Mouse (Mus musculus): ENCODE measurements around the gene Svs4. TPM values are rescaled to one million over a fixed set of nuclear protein-coding genes. Genes with fewer than 3 reads are reported as not detected.
"Not testable (repeated sequence)": the region's sequence is repeated elsewhere in the genome, so short reads cannot be mapped to it uniquely, and the experiment has no call there.

Gene Svs4
- polyA plus RNA-seq (2014; fragmentation: Nextera tagmentation; extraction: Ambion mirVana): not detected in 2 replicates

DNA sequence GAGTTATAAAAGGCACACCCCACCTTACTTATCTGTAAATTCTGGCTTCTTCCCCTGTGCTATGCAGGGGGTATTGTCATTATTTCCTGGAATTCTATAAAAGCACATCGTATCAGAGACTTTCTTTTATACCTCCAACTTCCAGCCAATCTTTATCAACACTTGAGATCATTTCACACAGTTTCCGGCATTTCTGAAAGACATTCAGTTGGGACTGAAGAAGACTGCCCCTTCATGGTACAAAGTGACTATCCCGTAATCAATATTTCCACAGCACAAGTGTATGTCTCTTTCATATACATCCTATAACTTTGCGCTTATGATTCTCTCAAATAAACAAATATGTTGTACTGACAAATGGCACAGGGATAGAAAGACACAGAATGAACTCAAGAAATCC lies at the start of gene Svs4:
TSS of gene Svs4 (minus strand) at position 101 of the 400 bp plus-strand sequence.
- WGBS: 93% methylated on average over 4 of the region's 4 CpGs
- H3K27ac ChIP-seq (ENCODE audit: low read depth): no peak within 1 kb of the TSS

DNA sequence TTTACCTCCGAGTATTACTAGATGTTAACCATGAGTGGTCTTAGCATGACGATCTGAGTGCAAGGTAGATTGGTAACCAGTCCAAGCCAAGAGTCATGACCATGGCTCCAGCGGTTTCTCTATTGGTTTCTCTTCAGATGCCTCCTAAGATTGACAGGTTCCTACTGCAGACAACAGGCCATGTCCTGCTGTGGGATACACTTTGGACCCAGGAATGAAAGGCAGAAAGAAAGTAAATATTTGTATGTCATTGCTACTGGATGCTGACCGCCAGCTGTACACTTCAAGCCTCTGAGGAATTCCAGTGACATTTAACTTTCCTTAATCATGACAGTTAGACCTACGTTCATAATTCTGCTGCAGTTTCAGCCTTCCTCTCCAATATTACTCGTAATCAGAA lies 42.7 kb upstream of the Svs4 start:
- no peak overlapping the region for H3K27ac ChIP-seq (ENCODE audit: low read depth)
- DNase-seq (ENCODE audit: low spot score) (no peak), ATAC-seq (replicated peaks; ENCODE audit: low FRiP score, low TSS enrichment, low read depth) (no peak)
- H3K4me1 ChIP-seq (replicated peaks; ENCODE audit: control insufficient read depth, insufficient read depth, low read length): no peaks in the 10 kb centered on the region
- no peaks in the 10 kb centered on the region for H3K27me3 ChIP-seq (replicated peaks; ENCODE audit: control insufficient read depth, insufficient read depth, low read length)
- 81% methylated on average over 6 of the region's 6 CpGs for WGBS
- no peak overlapping the region for H3K4me2 ChIP-seq (ENCODE audit: low read length)
- no peak overlapping the region for H3K4me3 ChIP-seq (ENCODE audit: low read depth, low read length)
- no peak overlapping the region for H3K9ac ChIP-seq (ENCODE audit: low read length)
- no peaks in the 10 kb centered on the region for H3K9me3 ChIP-seq (ENCODE audit: control insufficient read depth, low read length)
- H3K36me3 ChIP-seq (ENCODE audit: control insufficient read depth, insufficient read depth, low read length): no peaks in the 10 kb centered on the region

More for the DNA sequence above, at the start of gene Svs4:
- Histone ChIP-seq H3K4me1 (replicated peaks; ENCODE audit: control insufficient read depth, insufficient read depth, low read length) (no peaks in the 10 kb centered on the region), H3K36me3 (ENCODE audit: control insufficient read depth, insufficient read depth, low read length) (no peaks in the 10 kb centered on the region), H3K27me3 (replicated peaks; ENCODE audit: control insufficient read depth, insufficient read depth, low read length) (no peaks in the 10 kb centered on the region), H3K4me3 (ENCODE audit: low read depth, low read length) (no peak within 1 kb of the TSS), H3K9ac (ENCODE audit: low read length) (no peak within 1 kb of the TSS), H3K9me3 (ENCODE audit: control insufficient read depth, low read length) (no peaks in the 10 kb centered on the region), H3K4me2 (ENCODE audit: low read length) (no peak within 1 kb of the TSS)
- ATAC-seq (replicated peaks; ENCODE audit: low FRiP score, low TSS enrichment, low read depth) (no peak), DNase-seq (ENCODE audit: low spot score) (no peak)

DNA sequence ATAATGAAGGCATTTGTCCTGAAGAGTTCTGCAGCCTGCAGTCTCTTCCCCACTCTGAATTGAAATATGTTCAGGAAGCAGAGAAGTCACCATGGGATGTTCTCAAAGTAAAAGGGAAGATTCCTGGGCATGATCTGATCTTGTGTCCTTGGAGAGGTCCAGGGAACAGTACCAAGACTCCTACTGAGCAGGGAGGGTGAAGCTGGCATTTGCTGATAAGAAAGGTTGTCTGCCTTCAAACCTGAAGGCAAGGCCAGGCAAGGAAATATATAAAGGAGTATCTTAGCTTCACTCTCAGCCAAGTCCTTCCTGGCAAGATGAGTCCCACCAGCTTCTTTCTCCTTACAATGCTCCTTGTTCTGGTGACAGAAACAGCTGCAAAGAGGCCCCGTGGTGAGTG lies 38.2 kb upstream of the Svs4 start, which contains the start of gene Svs6:
TSS of gene Svs6 (plus strand) at position 301 of the 400 bp plus-strand sequence.
- not testable (repeated sequence) for DNase-seq (ENCODE audit: low spot score); H3K9ac ChIP-seq (ENCODE audit: low read length); H3K27ac ChIP-seq (ENCODE audit: low read depth); ATAC-seq (replicated peaks; ENCODE audit: low FRiP score, low TSS enrichment, low read depth); H3K27me3 ChIP-seq (replicated peaks; ENCODE audit: control insufficient read depth, insufficient read depth, low read length); H3K4me3 ChIP-seq (ENCODE audit: low read depth, low read length); H3K4me1 ChIP-seq (replicated peaks; ENCODE audit: control insufficient read depth, insufficient read depth, low read length); H3K4me2 ChIP-seq (ENCODE audit: low read length); H3K36me3 ChIP-seq (ENCODE audit: control insufficient read depth, insufficient read depth, low read length); H3K9me3 ChIP-seq (ENCODE audit: control insufficient read depth, low read length)
- 83% methylated on average over 1 of the region's 1 CpGs for WGBS

- ATAC-seq (replicated peaks; ENCODE audit: low FRiP score, low TSS enrichment, low read depth); H3K36me3 ChIP-seq (ENCODE audit: control insufficient read depth, insufficient read depth, low read length); H3K27ac ChIP-seq (ENCODE audit: low read depth); H3K4me2 ChIP-seq (ENCODE audit: low read length); H3K4me1 ChIP-seq (replicated peaks; ENCODE audit: control insufficient read depth, insufficient read depth, low read length); H3K27me3 ChIP-seq (replicated peaks; ENCODE audit: control insufficient read depth, insufficient read depth, low read length); H3K4me3 ChIP-seq (ENCODE audit: low read depth, low read length); H3K9ac ChIP-seq (ENCODE audit: low read length); H3K9me3 ChIP-seq (ENCODE audit: control insufficient read depth, low read length); DNase-seq (ENCODE audit: low spot score): not testable (repeated sequence)
These were observed 37.2 kb upstream of the Svs4 start for GRCm38 (mm10) chr2:164315460-164315859.

GRCm38 (mm10) chr2:164312599-164312998 lies 34.3 kb upstream of the Svs4 start:
- WGBS: 85% methylated on average over 5 of the region's 5 CpGs
- Histone ChIP-seq H3K4me3 (ENCODE audit: low read depth, low read length) (no peak overlapping the region), H3K9ac (ENCODE audit: low read length) (no peak overlapping the region), H3K27ac (ENCODE audit: low read depth) (no peak overlapping the region), H3K27me3 (replicated peaks; ENCODE audit: control insufficient read depth, insufficient read depth, low read length) (no peaks in the 10 kb centered on the region), H3K4me2 (ENCODE audit: low read length) (no peak overlapping the region), H3K4me1 (replicated peaks; ENCODE audit: control insufficient read depth, insufficient read depth, low read length) (no peaks in the 10 kb centered on the region), H3K36me3 (ENCODE audit: control insufficient read depth, insufficient read depth, low read length) (no peaks in the 10 kb centered on the region), H3K9me3 (ENCODE audit: control insufficient read depth, low read length) (no peaks in the 10 kb centered on the region)
- DNase-seq (ENCODE audit: low spot score): no peak
- no peak for ATAC-seq (replicated peaks; ENCODE audit: low FRiP score, low TSS enrichment, low read depth)

DNA sequence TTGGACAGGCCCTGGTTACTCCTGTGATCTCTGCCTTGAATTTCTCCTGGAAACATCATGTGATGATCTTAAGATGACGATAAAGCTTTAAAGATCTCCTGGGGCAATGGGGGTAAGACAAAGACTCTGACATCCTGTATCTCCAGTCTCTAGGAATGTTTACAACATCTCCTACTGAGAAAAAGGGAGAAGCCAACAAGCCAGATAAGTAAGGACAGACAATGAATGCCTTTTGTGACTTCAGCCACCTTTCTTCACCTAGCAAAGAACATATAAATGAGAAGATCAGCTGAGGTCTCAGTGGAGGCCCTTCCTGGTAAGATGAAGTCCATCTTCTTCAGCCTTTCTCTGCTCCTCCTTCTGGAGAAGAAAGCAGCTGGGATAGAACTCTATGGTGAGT lies 10.7 kb upstream of the Svs4 start, which contains the start of gene Svs3a:
TSS of gene Svs3a (plus strand) at position 301 of the 400 bp plus-strand sequence.
- not testable (repeated sequence) for H3K9ac ChIP-seq (ENCODE audit: low read length); ATAC-seq (replicated peaks; ENCODE audit: low FRiP score, low TSS enrichment, low read depth); H3K4me2 ChIP-seq (ENCODE audit: low read length); DNase-seq (ENCODE audit: low spot score); H3K27ac ChIP-seq (ENCODE audit: low read depth); H3K4me1 ChIP-seq (replicated peaks; ENCODE audit: control insufficient read depth, insufficient read depth, low read length); H3K27me3 ChIP-seq (replicated peaks; ENCODE audit: control insufficient read depth, insufficient read depth, low read length); H3K9me3 ChIP-seq (ENCODE audit: control insufficient read depth, low read length); H3K36me3 ChIP-seq (ENCODE audit: control insufficient read depth, insufficient read depth, low read length); H3K4me3 ChIP-seq (ENCODE audit: low read depth, low read length)
- 74% methylated on average over 1 of the region's 1 CpGs for WGBS

DNA sequence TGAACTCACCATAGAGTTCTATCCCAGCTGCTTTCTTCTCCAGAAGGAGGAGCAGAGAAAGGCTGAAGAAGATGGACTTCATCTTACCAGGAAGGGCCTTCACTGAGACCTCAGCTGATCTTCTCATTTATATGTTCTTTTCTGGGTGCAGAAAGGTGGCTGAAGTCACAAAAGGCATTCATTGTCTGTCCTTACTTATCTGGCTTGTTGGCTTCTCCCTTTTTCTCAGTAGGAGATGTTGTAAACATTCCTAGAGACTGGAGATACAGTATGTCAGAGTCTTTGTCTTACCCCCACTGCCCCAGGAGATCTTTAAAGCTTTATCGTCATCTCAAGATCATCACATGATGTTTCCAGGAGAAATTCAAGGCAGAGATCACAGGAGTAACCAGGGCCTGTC lies 21.7 kb downstream of the Svs4 start, which contains the start of gene Svs3b:
TSS of gene Svs3b (minus strand) at position 101 of the 400 bp plus-strand sequence.
- not testable (repeated sequence) for H3K4me1 ChIP-seq (replicated peaks; ENCODE audit: control insufficient read depth, insufficient read depth, low read length); H3K36me3 ChIP-seq (ENCODE audit: control insufficient read depth, insufficient read depth, low read length); H3K4me3 ChIP-seq (ENCODE audit: low read depth, low read length); H3K4me2 ChIP-seq (ENCODE audit: low read length); H3K27ac ChIP-seq (ENCODE audit: low read depth); H3K27me3 ChIP-seq (replicated peaks; ENCODE audit: control insufficient read depth, insufficient read depth, low read length); H3K9ac ChIP-seq (ENCODE audit: low read length); DNase-seq (ENCODE audit: low spot score); H3K9me3 ChIP-seq (ENCODE audit: control insufficient read depth, low read length); ATAC-seq (replicated peaks; ENCODE audit: low FRiP score, low TSS enrichment, low read depth)
- 70% methylated on average over 1 of the region's 1 CpGs for WGBS

DNA sequence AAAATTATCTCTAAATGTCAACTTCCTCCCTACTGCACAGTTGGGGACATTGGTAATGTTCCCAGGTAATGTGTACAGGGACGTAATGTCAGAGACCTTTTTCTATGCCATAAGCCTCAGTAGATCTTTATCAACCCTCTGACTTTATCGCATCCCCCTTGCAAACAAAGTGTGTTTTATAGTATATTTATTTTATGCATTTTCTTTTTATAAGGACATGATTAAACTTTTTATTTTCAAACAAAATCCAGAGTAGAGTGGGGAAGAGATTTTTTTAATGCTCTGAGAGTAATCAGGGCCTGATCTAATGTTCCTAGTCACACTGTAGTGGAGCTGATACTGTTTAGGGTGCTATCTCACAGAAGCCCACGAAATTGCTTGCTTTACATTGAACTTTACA lies 39.9 kb downstream of the Svs4 start, which contains the start of gene Svs2:
TSS of gene Svs2 (minus strand) at position 101 of the 400 bp plus-strand sequence.
- 77% methylated on average over 3 of the region's 3 CpGs for WGBS
- Histone ChIP-seq H3K4me2 (ENCODE audit: low read length) (no peak within 1 kb of the TSS), H3K4me1 (replicated peaks; ENCODE audit: control insufficient read depth, insufficient read depth, low read length) (no peaks in the 10 kb centered on the region), H3K9me3 (ENCODE audit: control insufficient read depth, low read length) (no peaks in the 10 kb centered on the region), H3K27me3 (replicated peaks; ENCODE audit: control insufficient read depth, insufficient read depth, low read length) (no peaks in the 10 kb centered on the region), H3K4me3 (ENCODE audit: low read depth, low read length) (no peak within 1 kb of the TSS), H3K9ac (ENCODE audit: low read length) (no peak within 1 kb of the TSS), H3K27ac (ENCODE audit: low read depth) (no peak within 1 kb of the TSS), H3K36me3 (ENCODE audit: control insufficient read depth, insufficient read depth, low read length) (no peaks in the 10 kb centered on the region)
- ATAC-seq (replicated peaks; ENCODE audit: low FRiP score, low TSS enrichment, low read depth): no peak
- DNase-seq (ENCODE audit: low spot score): no peak

DNA sequence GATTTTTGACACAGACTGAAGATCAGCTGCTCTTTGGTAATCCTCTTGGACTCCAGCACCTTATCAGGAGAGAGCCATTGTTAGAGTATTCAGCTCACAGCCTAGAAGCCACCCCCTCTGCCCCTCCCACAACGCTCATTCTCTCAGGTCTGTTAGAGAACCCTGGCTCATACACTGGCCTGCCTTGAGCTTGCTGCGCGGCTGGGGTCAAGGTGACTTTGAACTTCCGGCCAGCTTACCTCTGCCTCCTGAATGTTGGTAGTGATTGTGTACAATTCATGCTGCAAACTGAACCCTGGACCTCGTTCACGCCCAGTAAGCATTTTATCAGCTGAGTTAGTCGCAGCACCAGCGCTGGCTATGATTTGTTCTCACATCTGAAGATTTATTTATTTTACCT lies 45.6 kb downstream of the Svs4 start:
- no peak for ATAC-seq (replicated peaks; ENCODE audit: low FRiP score, low TSS enrichment, low read depth)
- H3K36me3 ChIP-seq (ENCODE audit: control insufficient read depth, insufficient read depth, low read length): no peaks in the 10 kb centered on the region
- H3K4me2 ChIP-seq (ENCODE audit: low read length): no peak overlapping the region
- H3K27ac ChIP-seq (ENCODE audit: low read depth): no peak overlapping the region
- no peak overlapping the region for H3K4me3 ChIP-seq (ENCODE audit: low read depth, low read length)
- H3K9ac ChIP-seq (ENCODE audit: low read length): no peak overlapping the region
- DNase-seq (ENCODE audit: low spot score): no peak
- 80% methylated on average over 8 of the region's 8 CpGs for WGBS
- H3K9me3 ChIP-seq (ENCODE audit: control insufficient read depth, low read length): no peaks in the 10 kb centered on the region
- H3K27me3 ChIP-seq (replicated peaks; ENCODE audit: control insufficient read depth, insufficient read depth, low read length): no peaks in the 10 kb centered on the region
- no peaks in the 10 kb centered on the region for H3K4me1 ChIP-seq (replicated peaks; ENCODE audit: control insufficient read depth, insufficient read depth, low read length)

All from intestine, embryonic 14.5 days (tissue).